Mouse (Mus musculus) ES-E14 (cell line): Measurements from ENCODE around the gene Bnip1. TPM values are rescaled to one million over a fixed set of nuclear protein-coding genes. Genes with fewer than 3 reads are reported as not detected.

Source experiments
- DNase-seq: peaks from one replicate; pipeline ENCODE4 v3.0.0-alpha.2; 2013; ENCODE audit warnings: low read depth, low spot score
- H3K27ac ChIP-seq: 2 replicates; pipeline ENCODE4 v1.5.1; 2012; ENCODE audit warnings: low read depth, mild to moderate bottlenecking, low read length, moderate library complexity, mixed read lengths; ENCODE audit not compliant: poor library complexity, insufficient read depth, severe bottlenecking
- H3K36me3 ChIP-seq: 2 replicates; pipeline ENCODE4 v1.6.1; 2012; ENCODE audit warnings: mild to moderate bottlenecking, low read length, moderate library complexity, mixed read lengths; ENCODE audit not compliant: control insufficient read depth, poor library complexity, insufficient read depth, severe bottlenecking
- H3K4me1 ChIP-seq, 2 experiments: fragments of 150-350 bp in 1 of 2; sonication (generic) in 1 of 2; 2 replicates each; pipeline ENCODE4 v1.6.1; 2012; ENCODE audit warnings: low read length in 2 of 2, mild to moderate bottlenecking in 1 of 2, mixed read lengths in 1 of 2; ENCODE audit not compliant: control insufficient read depth in 2 of 2, insufficient read depth in 2 of 2, poor library complexity in 1 of 2
- H3K4me3 ChIP-seq, 2 experiments: fragments of 150-350 bp in 1 of 2; sonication (generic) in 1 of 2; 2 replicates each; pipeline ENCODE4 v1.5.1; 2012; ENCODE audit warnings: low read length in 2 of 2, low read depth in 1 of 2, mild to moderate bottlenecking in 1 of 2, mixed read lengths in 1 of 2; ENCODE audit not compliant: insufficient read depth in 1 of 2, poor library complexity in 1 of 2, severe bottlenecking in 1 of 2
- H3K9ac ChIP-seq: 2 replicates; pipeline ENCODE4 v1.6.1; 2012; ENCODE audit warnings: low read depth, mild to moderate bottlenecking, low read length, mixed read lengths; ENCODE audit not compliant: poor library complexity, insufficient read depth, severe bottlenecking
- H3K9me3 ChIP-seq: fragments of 150-350 bp; sonication (generic); 2 replicates; pipeline ENCODE4 v1.6.1; 2012; ENCODE audit warnings: low read depth, mild to moderate bottlenecking, low read length; ENCODE audit not compliant: control insufficient read depth, insufficient read depth
- CHD2 ChIP-seq: IDR thresholded peaks from 2 replicates; pipeline ENCODE4 v1.6.1; 2014; ENCODE audit warnings: mild to moderate bottlenecking, low read depth, low read length, inconsistent platforms
- HCFC1 ChIP-seq: IDR thresholded peaks from 2 replicates; pipeline ENCODE4 v1.6.1; 2012; ENCODE audit warnings: low read length, inconsistent platforms, borderline replicate concordance; ENCODE audit not compliant: insufficient read depth
- MAFK ChIP-seq: IDR thresholded peaks from 2 replicates; pipeline ENCODE4 v1.6.1; 2014; ENCODE audit warnings: mild to moderate bottlenecking, low read depth, low read length, inconsistent platforms; ENCODE audit not compliant: insufficient read depth
- ZC3H11A ChIP-seq: IDR thresholded peaks from 2 replicates; pipeline ENCODE4 v1.6.1; 2012; ENCODE audit warnings: low read depth, mild to moderate bottlenecking, inconsistent platforms, low read length, borderline replicate concordance
- ZNF384 ChIP-seq: IDR thresholded peaks from 2 replicates; pipeline ENCODE4 v1.6.1; 2012; ENCODE audit warnings: low read depth, low read length, inconsistent platforms
- in situ Hi-C, 2 experiments: fragments of 600-800 bp; cut with MboI; formaldehyde crosslinking; loops; one replicate each; pipeline ENCODE4 v1.15.1; 2025; ENCODE audit warnings: low sequenced_read_pairs in 2 of 2, inconsistent platforms in 1 of 2; ENCODE audit not compliant: unreplicated experiment in 2 of 2
- total RNA-seq: library from RNA; depleted of rRNA; stranded (reverse); fragments of 300-350 nt; gene quantifications from 2 replicates; pipeline ENCODE4 v1.2.3, GENCODE M21; 2012; rRNA removed

The Bnip1 gene
- total RNA-seq = 24.5 and 26.1 TPM in 2 replicates

DNA sequence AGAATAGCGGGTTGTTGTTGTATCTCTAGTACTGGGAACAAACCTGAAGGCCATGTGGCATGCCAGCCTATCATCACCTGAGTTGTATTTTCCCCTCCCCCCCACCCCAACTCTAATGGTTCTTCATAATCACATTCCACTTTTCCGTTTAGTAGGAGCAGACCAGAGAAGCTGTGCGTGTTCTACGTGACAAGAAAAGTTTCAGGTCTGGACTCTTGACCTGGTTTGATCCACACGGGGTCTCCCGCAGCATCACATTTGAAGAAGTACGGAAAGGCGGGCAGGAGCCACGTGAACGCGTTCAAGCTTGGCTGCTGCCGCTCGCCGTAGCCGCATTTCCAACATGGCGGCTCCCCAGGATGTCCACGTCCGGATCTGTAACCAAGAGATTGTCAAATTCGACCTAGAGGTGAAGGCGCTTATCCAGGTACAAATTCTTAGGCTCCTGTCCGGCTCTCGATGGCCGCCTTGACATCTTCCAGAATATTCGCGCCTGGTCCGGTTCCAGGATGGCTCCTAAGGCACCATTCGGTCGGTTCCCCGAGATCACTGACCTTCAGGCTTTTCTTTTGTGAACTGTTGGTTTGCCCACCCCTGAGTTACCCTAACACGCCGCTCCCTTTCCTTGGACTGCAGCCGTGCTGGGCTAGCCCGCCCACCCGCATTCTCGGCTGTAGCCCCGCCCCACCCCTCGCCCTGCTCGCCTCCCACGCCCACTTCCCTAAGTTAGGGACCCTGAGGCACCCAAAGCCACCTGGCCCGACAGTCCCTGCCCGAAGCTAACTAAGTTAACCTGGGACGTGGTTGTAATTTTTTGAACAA, at the start of gene Bnip1:
TSS of gene Bnip1 (plus strand) at position 317 of the 822 bp plus-strand sequence.
- DNase-seq = peak; percentile 75
- peaks cover 0 to 11% of the 10 kb centered on the region in 2 experiments; a peak in 2 of 4 replicates for H3K4me1 ChIP-seq
- in situ Hi-C loops = no loop called here
- peak within 1 kb of the TSS; percentile 92 for H3K27ac ChIP-seq
- TF ChIP-seq ZNF384 (no peak), MAFK (no peak), HCFC1 (peak; percentile 72; the same call in 1 of the 2 replicates), CHD2 (no peak)
- peak within 1 kb of the TSS; percentile 97 to 98 for H3K4me3 ChIP-seq
- peaks cover 4% of the 10 kb centered on the region; the same call in 1 of the 2 replicates for H3K36me3 ChIP-seq
- no peaks in the 10 kb centered on the region for H3K9me3 ChIP-seq
- peak within 1 kb of the TSS; percentile 98 for H3K9ac ChIP-seq

DNA sequence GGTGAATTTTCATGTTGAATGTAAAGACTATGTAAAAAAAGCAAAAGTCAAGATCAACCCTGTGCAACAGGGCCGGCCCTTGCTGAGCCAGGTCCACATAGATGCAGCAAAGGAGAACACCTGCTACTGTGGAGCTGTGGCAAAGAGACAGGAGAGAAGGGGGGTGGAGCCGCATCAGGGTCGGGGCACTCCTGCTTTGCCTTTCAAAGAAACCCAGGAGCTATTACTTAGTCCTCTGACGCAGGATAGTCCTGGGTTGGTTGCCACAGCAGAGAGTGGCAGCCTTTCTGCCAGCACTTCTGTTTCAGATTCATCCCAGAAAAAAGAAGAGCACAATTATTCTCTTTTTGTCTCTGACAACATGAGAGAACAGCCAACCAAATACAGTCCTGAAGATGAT, 38.3 kb upstream of the Bnip1 start:
- Histone ChIP-seq H3K36me3 (no peaks in the 10 kb centered on the region), H3K4me3 (no peak overlapping the region), H3K4me1 (no peaks in the 10 kb centered on the region), H3K9me3 (no peaks in the 10 kb centered on the region), H3K9ac (no peak overlapping the region), H3K27ac (no peak overlapping the region)
- in situ Hi-C loops = no loop called here
- DNase-seq = no peak
- TF ChIP-seq HCFC1 (no peak), CHD2 (no peak), MAFK (no peak), ZNF384 (no peak), ZC3H11A (no peak)

DNA sequence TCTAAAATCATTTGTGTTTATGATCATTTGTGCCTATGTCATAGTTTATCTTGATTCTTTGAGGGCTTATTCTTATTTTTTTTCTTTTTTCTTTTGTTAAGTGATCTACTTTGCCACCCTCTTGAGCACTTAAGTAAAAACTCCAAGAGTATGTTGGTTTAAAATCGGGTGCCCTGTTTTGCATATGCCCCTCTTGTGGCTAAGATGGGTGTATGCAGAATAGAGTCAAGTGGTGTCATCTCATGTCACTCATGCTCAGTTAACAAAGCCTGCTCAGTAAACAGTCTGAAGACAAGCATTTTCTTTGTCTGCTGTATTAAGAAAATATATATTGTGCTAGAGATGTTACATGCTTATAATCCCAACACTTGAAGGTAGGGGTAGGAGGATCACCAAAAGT, 37.6 kb upstream of the Bnip1 start:
- in situ Hi-C loops = no loop called here
- H3K4me3 ChIP-seq = no peak overlapping the region
- H3K27ac ChIP-seq = no peak overlapping the region
- DNase-seq = no peak
- no peaks in the 10 kb centered on the region for H3K9me3 ChIP-seq
- H3K36me3 ChIP-seq = no peaks in the 10 kb centered on the region
- TF ChIP-seq ZC3H11A (no peak), MAFK (no peak), CHD2 (no peak), HCFC1 (no peak)
- no peak overlapping the region for H3K9ac ChIP-seq
- no peaks in the 10 kb centered on the region for H3K4me1 ChIP-seq

DNA sequence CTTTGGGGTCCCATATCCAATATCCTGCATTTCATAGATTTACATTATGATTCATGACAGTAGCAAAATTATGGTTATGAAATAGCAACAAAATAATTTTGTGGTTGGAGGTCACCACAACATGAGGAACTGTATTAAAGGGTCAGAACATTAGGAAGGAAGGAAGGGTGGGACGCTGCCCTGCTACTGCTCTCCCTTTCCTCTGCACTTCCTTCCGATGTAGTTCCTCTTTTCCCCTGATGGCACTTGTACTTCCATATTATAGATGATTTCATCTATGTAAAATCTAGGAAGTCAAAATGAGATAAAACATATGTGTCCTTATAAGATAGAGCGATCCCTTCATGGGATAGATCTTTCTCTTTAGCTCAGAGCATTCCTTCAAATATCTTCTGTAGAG, 30.9 kb upstream of the Bnip1 start:
- DNase-seq = no peak
- no peak overlapping the region for H3K4me3 ChIP-seq
- in situ Hi-C loops = no loop called here
- no peak overlapping the region for H3K27ac ChIP-seq
- H3K9ac ChIP-seq = no peak overlapping the region
- TF ChIP-seq ZC3H11A (no peak), ZNF384 (no peak), CHD2 (no peak)
- H3K36me3 ChIP-seq = no peaks in the 10 kb centered on the region
- no peaks in the 10 kb centered on the region for H3K4me1 ChIP-seq
- H3K9me3 ChIP-seq = no peaks in the 10 kb centered on the region

DNA sequence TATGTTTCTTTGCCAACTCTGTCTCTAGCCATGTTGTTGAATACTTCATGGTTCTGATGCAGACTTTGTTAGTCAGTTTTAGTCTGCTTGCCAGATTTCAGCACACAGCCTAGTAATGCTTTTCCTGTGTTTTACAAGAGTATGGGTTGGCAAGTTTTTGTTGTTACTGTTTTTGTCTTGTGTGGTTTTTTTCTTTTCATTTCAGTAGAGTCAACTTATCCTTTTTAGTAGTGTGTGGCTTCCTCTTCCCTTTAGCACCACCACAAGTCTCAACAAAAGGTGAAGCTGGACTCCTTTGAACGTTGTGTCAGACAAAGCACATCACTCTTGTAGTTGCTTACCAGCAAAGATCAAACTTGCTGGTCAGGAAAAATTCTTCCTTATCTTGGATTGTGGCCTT, 28.6 kb upstream of the Bnip1 start:
- H3K9ac ChIP-seq = no peak overlapping the region
- in situ Hi-C loops = no loop called here
- TF ChIP-seq ZNF384 = no peak
- no peak for TF ChIP-seq MAFK
- no peak for TF ChIP-seq ZC3H11A
- TF ChIP-seq HCFC1 = no peak
- TF ChIP-seq CHD2 = no peak
- no peak overlapping the region for H3K4me3 ChIP-seq
- H3K9me3 ChIP-seq = no peaks in the 10 kb centered on the region
- DNase-seq = no peak
- no peak overlapping the region for H3K27ac ChIP-seq
- H3K4me1 ChIP-seq = no peaks in the 10 kb centered on the region
- H3K36me3 ChIP-seq = no peaks in the 10 kb centered on the region
